Mouse (Mus musculus) induced T-regulatory cell, adult 2 months (primary cell): ENCODE data around the gene Creb1.

Experiments
- DNase-seq: peaks from one replicate; pipeline ENCODE4 v3.0.0-alpha.2; 2012; ENCODE audit warnings: low read depth

Gene Creb1

GRCm38 (mm10) chr1:64532589-64533470 is at the start of gene Creb1:
TSS of gene Creb1 (plus strand) at chr1:64532645.
- DNase-seq = peak; percentile 97

- no peak for DNase-seq
Observed at GRCm38 (mm10) chr1:64488521-64489029, 43.9 kb upstream of the Creb1 start.

- DNase-seq = no peak
Observed at GRCm38 (mm10) chr1:64496803-64497202, 35.6 kb upstream of the Creb1 start.

- DNase-seq = no peak
Observed at GRCm38 (mm10) chr1:64501382-64502140, 30.9 kb upstream of the Creb1 start.

GRCm38 (mm10) chr1:64508479-64509096 is 23.9 kb upstream of the Creb1 start:
- peak; percentile 80 for DNase-seq

- no peak for DNase-seq
Observed at GRCm38 (mm10) chr1:64509678-64510077, 22.8 kb upstream of the Creb1 start.

- DNase-seq = no peak
Observed at GRCm38 (mm10) chr1:64514184-64514583, 18.3 kb upstream of the Creb1 start.

- DNase-seq = no peak
Observed at GRCm38 (mm10) chr1:64516593-64516992, 15.9 kb upstream of the Creb1 start.

GRCm38 (mm10) chr1:64518480-64518879 is 14.0 kb upstream of the Creb1 start:
- no peak for DNase-seq

- no peak for DNase-seq
Observed at GRCm38 (mm10) chr1:64519345-64519744, 13.1 kb upstream of the Creb1 start.

- DNase-seq = no peak
Observed at GRCm38 (mm10) chr1:64519901-64520300, 12.5 kb upstream of the Creb1 start.

- DNase-seq = no peak
Observed at GRCm38 (mm10) chr1:64521734-64522133, 10.7 kb upstream of the Creb1 start.

- DNase-seq = no peak
Observed at GRCm38 (mm10) chr1:64522637-64523036, 9.8 kb upstream of the Creb1 start.

- DNase-seq = no peak
Observed at GRCm38 (mm10) chr1:64523117-64523516, 9.3 kb upstream of the Creb1 start.

GRCm38 (mm10) chr1:64524661-64525060 is 7.8 kb upstream of the Creb1 start:
- no peak for DNase-seq

- peak; percentile 76 for DNase-seq
Observed at GRCm38 (mm10) chr1:64527626-64528025, 4.8 kb upstream of the Creb1 start.

GRCm38 (mm10) chr1:64529781-64530315 is 2.6 kb upstream of the Creb1 start:
- no peak for DNase-seq

GRCm38 (mm10) chr1:64531548-64531947 is 897 bp upstream of the Creb1 start:
- DNase-seq = no peak

GRCm38 (mm10) chr1:64532067-64532523 is 350 bp upstream of the Creb1 start:
- peak; percentile 93 for DNase-seq

- peak; percentile 81 for DNase-seq
Observed at GRCm38 (mm10) chr1:64533471-64534443, 1.3 kb downstream of the Creb1 start.
